ENCODE assay signal across 23 mouse cellular contexts in the genomic region with DNA sequence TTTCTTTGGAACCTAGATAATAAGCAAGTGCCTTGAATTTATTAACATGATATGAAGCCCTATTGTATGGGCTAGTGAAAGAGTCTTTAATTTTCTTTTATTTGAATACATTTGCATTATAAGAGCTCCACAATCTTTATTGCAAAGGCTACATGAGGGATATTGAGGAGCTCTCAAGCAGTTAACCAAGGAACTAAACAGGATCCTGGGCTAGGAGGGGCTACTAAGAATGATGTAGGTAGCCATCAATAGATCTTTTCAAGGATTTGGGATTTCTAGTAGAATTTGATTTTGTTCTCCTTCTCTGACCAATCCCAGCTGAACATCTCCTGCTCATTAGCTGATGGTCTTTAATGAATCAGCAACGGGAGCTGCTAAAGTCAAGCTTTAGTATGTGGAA. TPM values are rescaled to one million over a fixed set of nuclear protein-coding genes. Genes with fewer than 3 reads are reported as not detected.
DNase-seq lines count a peak whose midpoint lies in the region; ATAC-seq and TF ChIP-seq lines count a peak whose summit lies in the region.
"Had no signal": no experiment of that assay in that cellular context is flagged by ENCODE, and none has a peak within 500 bp of the region (broad histone marks: within the 10 kb centered on the region; RNA-seq: fewer than 3 reads in every experiment).

No protein-coding gene starts in this region.

- H3K4me2 ChIP-seq in forebrain, embryonic 11.5 days (ENCODE audit: low read depth, low read length, severe bottlenecking), result no peak overlapping the region
- no peak overlapping the region for H3K4me2 ChIP-seq in forebrain, embryonic 14.5 days (ENCODE audit: low read length)
- no peak overlapping the region for H3K4me2 ChIP-seq in forebrain, embryonic 16.5 days (ENCODE audit: low read length)
- H3K4me2 ChIP-seq: embryonic facial prominence, embryonic 12.5 days had no signal

- no peak overlapping the region for H3K4me3 ChIP-seq in forebrain, embryonic 11.5 days (ENCODE audit: low read depth, low read length)
- H3K4me3 ChIP-seq in forebrain, embryonic 10.5 days, result no peak overlapping the region
- no peak overlapping the region for H3K4me3 ChIP-seq in forebrain, embryonic 14.5 days (ENCODE audit: low read depth, low read length)
- H3K4me3 ChIP-seq in forebrain, embryonic 16.5 days (replicated peaks; ENCODE audit: low read length), result no peak overlapping the region
- H3K4me3 ChIP-seq: embryonic facial prominence, embryonic 10.5 days; embryonic facial prominence, embryonic 12.5 days had no signal

- H3K36me3 ChIP-seq in forebrain, embryonic 11.5 days (ENCODE audit: control insufficient read depth, insufficient read depth, low read length), result no peaks in the 10 kb centered on the region
- no peaks in the 10 kb centered on the region for H3K36me3 ChIP-seq in forebrain, embryonic 10.5 days (replicated peaks)
- no peaks in the 10 kb centered on the region for H3K36me3 ChIP-seq in forebrain, embryonic 14.5 days (ENCODE audit: control insufficient read depth, insufficient read depth, low read length)
- H3K36me3 ChIP-seq in forebrain, embryonic 16.5 days (ENCODE audit: control insufficient read depth, insufficient read depth), result no peaks in the 10 kb centered on the region
- H3K36me3 ChIP-seq: embryonic facial prominence, embryonic 10.5 days; embryonic facial prominence, embryonic 12.5 days; G1E had no signal

- H3K27me3 ChIP-seq in forebrain, embryonic 11.5 days (ENCODE audit: control insufficient read depth, insufficient read depth, low read length), result no peaks in the 10 kb centered on the region
- H3K27me3 ChIP-seq in forebrain, embryonic 10.5 days (ENCODE audit: poor library complexity, severe bottlenecking), result no peaks in the 10 kb centered on the region
- H3K27me3 ChIP-seq in forebrain, embryonic 14.5 days (replicated peaks; ENCODE audit: control insufficient read depth, insufficient read depth, low read length), result no peaks in the 10 kb centered on the region
- H3K27me3 ChIP-seq in forebrain, embryonic 16.5 days (replicated peaks; ENCODE audit: control insufficient read depth, insufficient read depth, low read length), result no peaks in the 10 kb centered on the region
- H3K27me3 ChIP-seq: CH12.LX; embryonic facial prominence, embryonic 12.5 days; Patski had no signal

- WGBS in forebrain, embryonic 11.5 days, result 70% methylated on average over 1 of the region's 1 CpGs
- 81% methylated on average over 1 of the region's 1 CpGs for WGBS in forebrain, embryonic 10.5 days
- 10% methylated on average over 1 of the region's 1 CpGs for WGBS in forebrain, embryonic 14.5 days
- 36% methylated on average over 1 of the region's 1 CpGs for WGBS in forebrain, embryonic 16.5 days

- TF ChIP-seq CTCF in brain, embryonic 14.5 days (IDR thresholded peaks at IDR 0.05; ENCODE audit: borderline replicate concordance, extremely low read depth, insufficient read depth, insufficient read length), result no peak

- intact Hi-C loops in heart, postnatal 36 days (cut with DNase I), result no loop called here

- TF ChIP-seq POLR2A in brain, embryonic 14.5 days (IDR thresholded peaks at IDR 0.05; ENCODE audit: borderline replicate concordance, extremely low read depth, insufficient read depth, insufficient read length, poor library complexity, severe bottlenecking), result no peak

- no peak overlapping the region for H3K27ac ChIP-seq in forebrain, embryonic 11.5 days (ENCODE audit: low read depth, low read length)
- no peak overlapping the region for H3K27ac ChIP-seq in forebrain, embryonic 10.5 days
- H3K27ac ChIP-seq in forebrain, embryonic 14.5 days (ENCODE audit: low read depth, low read length), result no peak overlapping the region
- no peak overlapping the region for H3K27ac ChIP-seq in forebrain, embryonic 16.5 days (ENCODE audit: low read length)
- H3K27ac ChIP-seq: embryonic facial prominence, embryonic 10.5 days; embryonic facial prominence, embryonic 12.5 days had no signal

- H3K9me3 ChIP-seq in forebrain, embryonic 11.5 days (ENCODE audit: control insufficient read depth, low read length), result no peaks in the 10 kb centered on the region
- no peaks in the 10 kb centered on the region for H3K9me3 ChIP-seq in forebrain, embryonic 10.5 days
- H3K9me3 ChIP-seq in forebrain, embryonic 14.5 days (replicated peaks; ENCODE audit: control insufficient read depth, low read length), result no peaks in the 10 kb centered on the region
- no peaks in the 10 kb centered on the region for H3K9me3 ChIP-seq in forebrain, embryonic 16.5 days (ENCODE audit: control insufficient read depth, low read length)
- H3K9me3 ChIP-seq: embryonic facial prominence, embryonic 10.5 days; embryonic facial prominence, embryonic 12.5 days; G1E had no signal

- no peak overlapping the region for H3K9ac ChIP-seq in forebrain, embryonic 11.5 days (ENCODE audit: low read length)
- H3K9ac ChIP-seq in forebrain, embryonic 14.5 days (ENCODE audit: low read length), result no peak overlapping the region
- H3K9ac ChIP-seq in forebrain, embryonic 16.5 days (replicated peaks; ENCODE audit: low read depth, low read length), result no peak overlapping the region
- H3K9ac ChIP-seq: embryonic facial prominence, embryonic 12.5 days had no signal

- H3K4me1 ChIP-seq in forebrain, embryonic 11.5 days (replicated peaks; ENCODE audit: control insufficient read depth, insufficient read depth, low read length), result no peaks in the 10 kb centered on the region
- H3K4me1 ChIP-seq in forebrain, embryonic 10.5 days, result no peaks in the 10 kb centered on the region
- H3K4me1 ChIP-seq in forebrain, embryonic 14.5 days (ENCODE audit: control insufficient read depth, insufficient read depth, low read length), result 0 out of 2 replicates have a peak, but pooled peaks cover 4% of the 10 kb centered on the region
- 0 out of 2 replicates have a peak, but pooled peaks cover 3% of the 10 kb centered on the region for H3K4me1 ChIP-seq in forebrain, embryonic 16.5 days (replicated peaks; ENCODE audit: control insufficient read depth, insufficient read depth, low read length)
- H3K4me1 ChIP-seq: embryonic facial prominence, embryonic 10.5 days; embryonic facial prominence, embryonic 12.5 days had no signal

- peak; percentile 35; the same call in 1 of the 2 replicates for ATAC-seq in forebrain, embryonic 11.5 days (replicated peaks; ENCODE audit: low FRiP score)
- ATAC-seq in forebrain, embryonic 14.5 days, result peak; percentile 79
- ATAC-seq in forebrain, embryonic 16.5 days, result peak; percentile 90
- no peak for ATAC-seq in monocyte, adult 5-6 weeks (replicated peaks; ENCODE audit: insufficient number of reproducible peaks, low FRiP score, low TSS enrichment, poor library complexity, severe bottlenecking)
- ATAC-seq: activated CD4-positive, CD25-positive, alpha-beta regulatory T cell, adult 4 months; CD4-positive, CD25-positive, alpha-beta regulatory T cell, adult 4 months; Patski had no signal

- no peak for DNase-seq in forebrain, embryonic 11.5 days (ENCODE audit: low spot score)
- DNase-seq in forebrain, embryonic 10.5 days (ENCODE audit: extremely low spot score, low spot score), result no peak
- DNase-seq in brain, embryonic 14.5 days (ENCODE audit: low read depth), result peak; percentile 74
- DNase-seq in forebrain, embryonic 14.5 days (ENCODE audit: low spot score), result peak; percentile 58
- no peak for DNase-seq in heart, postnatal 36 days
- DNase-seq: adrenal gland, adult 2 months; adrenal gland, postnatal 10 days; adrenal gland, postnatal 25 days; B cell, adult 2 months; cerebellum, adult 11-12 months; cerebellum, adult 2 months; cerebellum, adult 9-10 months; cerebellum, postnatal 10 days; cerebellum, postnatal 25 days had no signal

RNA-seq across cellular contexts. Expression of a gene that starts 9.8 kb away (rescaled TPM):
- polyA plus RNA-seq in forebrain, embryonic 11.5 days (2014; fragmentation: Nextera tagmentation; extraction: Ambion mirVana), result 0.05 and 0.16 TPM in 2 replicates
- polyA plus RNA-seq in forebrain, embryonic 10.5 days (2016; fragmentation: Nextera tagmentation; extraction: Ambion mirVana), result not detected in 2 replicates
- 1.3 and 2.3 TPM in 2 replicates for polyA plus RNA-seq in brain, embryonic 14.5 days (2012; rRNA removed)
- 0.62 and 1.3 TPM in 2 replicates for polyA plus RNA-seq in forebrain, embryonic 14.5 days (2014; fragmentation: Nextera tagmentation; extraction: Ambion mirVana)
- 1.7 and 2.9 TPM in 2 replicates for polyA plus RNA-seq in forebrain, embryonic 16.5 days (2015; fragmentation: Nextera tagmentation; extraction: Ambion mirVana)
- total RNA-seq in heart, postnatal 36 days (2021), result not detected
- not detected in 3 replicates for total RNA-seq in monocyte, adult 5-6 weeks (2017)
- total RNA-seq: adrenal gland, adult 2 months; adrenal gland, postnatal 10 days; adrenal gland, postnatal 25 days; CH12.LX had no signal
- polyA plus RNA-seq: activated CD4-positive, CD25-positive, alpha-beta regulatory T cell, adult 4 months; adrenal gland, adult 2 months; CD4-positive, CD25-positive, alpha-beta regulatory T cell, adult 4 months; G1E; Patski had no signal

Comparison
In these comparisons a context has a peak if more than half of its experiments do, and no peak if none do; other contexts are left out.
1. DNase-seq: peak in brain, embryonic 14.5 days (single experiment) and forebrain, embryonic 14.5 days (single experiment); none in forebrain, embryonic 11.5 days (single experiment), forebrain, embryonic 10.5 days (single experiment) and heart, postnatal 36 days (0 of 2).